In genomic region chr14:103651106-103651505, GRCm38 (mm10) we compare ENCODE assay signal across 8 mouse cellular contexts. TPM values are rescaled to one million over a fixed set of nuclear protein-coding genes. Genes with fewer than 3 reads are reported as not detected.
DNase-seq lines count a peak whose midpoint lies in the region; ATAC-seq lines count a peak whose summit lies in the region.

No protein-coding gene starts in this region.

- H3K4me1 ChIP-seq in heart, embryonic 12.5 days (replicated peaks) = peaks cover 5% of the 10 kb centered on the region; the same call in 1 of the 2 replicates
- peaks cover 7% of the 10 kb centered on the region for H3K4me1 ChIP-seq in forebrain, embryonic 11.5 days (replicated peaks; ENCODE audit: control insufficient read depth, insufficient read depth, low read length)
- H3K4me1 ChIP-seq in liver, embryonic 13.5 days (replicated peaks) = peaks cover 14% of the 10 kb centered on the region

- peak overlapping the region; percentile 95 for H3K4me2 ChIP-seq in heart, embryonic 12.5 days
- peak overlapping the region; percentile 72 for H3K4me2 ChIP-seq in forebrain, embryonic 11.5 days (ENCODE audit: low read depth, low read length, severe bottlenecking)
- H3K4me2 ChIP-seq in liver, embryonic 13.5 days = peak overlapping the region; percentile 94

- DNase-seq in heart, adult 18-20 months = no peak
- DNase-seq in 416B (ENCODE audit: low read depth) = peak; percentile 37
- DNase-seq in forebrain, embryonic 11.5 days (ENCODE audit: low spot score) = no peak
- no peak for DNase-seq in liver, embryonic 13.5 days
- DNase-seq in adrenal gland, postnatal 4 days (ENCODE audit: low spot score in 2 of 2) = no peak
- DNase-seq in ovary, adult 18-20 months (ENCODE audit: low spot score) = no peak
- DNase-seq in kidney, postnatal 25 days = no peak

- H3K27ac ChIP-seq in heart, embryonic 12.5 days (ENCODE audit: poor library complexity, severe bottlenecking) = no peak overlapping the region
- peak overlapping the region; percentile 96 for H3K27ac ChIP-seq in forebrain, embryonic 11.5 days (ENCODE audit: low read depth, low read length)
- no peak overlapping the region for H3K27ac ChIP-seq in liver, embryonic 13.5 days

- H3K27me3 ChIP-seq in heart, embryonic 12.5 days (replicated peaks) = peaks cover 29% of the 10 kb centered on the region
- no peaks in the 10 kb centered on the region for H3K27me3 ChIP-seq in forebrain, embryonic 11.5 days (ENCODE audit: control insufficient read depth, insufficient read depth, low read length)
- peaks cover 44% of the 10 kb centered on the region for H3K27me3 ChIP-seq in liver, embryonic 13.5 days

- no peak for ATAC-seq in heart, embryonic 12.5 days (ENCODE audit: insufficient number of reproducible peaks, low FRiP score)
- ATAC-seq in forebrain, embryonic 11.5 days (replicated peaks; ENCODE audit: low FRiP score) = no peak
- no peak for ATAC-seq in liver, embryonic 13.5 days (ENCODE audit: low read depth)

- 7% methylated on average over 11 of the region's 11 CpGs for WGBS in heart, embryonic 12.5 days
- WGBS in forebrain, embryonic 11.5 days = 2% methylated on average over 11 of the region's 11 CpGs
- 9% methylated on average over 10 of the region's 11 CpGs for WGBS in liver, embryonic 13.5 days (ENCODE audit: insufficient replicate concordance)

- H3K36me3 ChIP-seq in heart, embryonic 12.5 days = no peaks in the 10 kb centered on the region
- H3K36me3 ChIP-seq in forebrain, embryonic 11.5 days (ENCODE audit: control insufficient read depth, insufficient read depth, low read length) = no peaks in the 10 kb centered on the region
- H3K36me3 ChIP-seq in liver, embryonic 13.5 days = no peaks in the 10 kb centered on the region

- H3K4me3 ChIP-seq in heart, embryonic 12.5 days = peak overlapping the region; percentile 75
- H3K4me3 ChIP-seq in forebrain, embryonic 11.5 days (ENCODE audit: low read depth, low read length) = peak overlapping the region; percentile 97
- peak overlapping the region; percentile 67 for H3K4me3 ChIP-seq in liver, embryonic 13.5 days (replicated peaks)

- H3K9ac ChIP-seq in heart, embryonic 12.5 days = peak overlapping the region; percentile 63
- peak overlapping the region; percentile 97 for H3K9ac ChIP-seq in forebrain, embryonic 11.5 days (ENCODE audit: low read length)
- peak overlapping the region; percentile 55; the same call in 1 of the 2 replicates for H3K9ac ChIP-seq in liver, embryonic 13.5 days

- no peaks in the 10 kb centered on the region for H3K9me3 ChIP-seq in heart, embryonic 12.5 days (replicated peaks)
- H3K9me3 ChIP-seq in forebrain, embryonic 11.5 days (ENCODE audit: control insufficient read depth, low read length) = no peaks in the 10 kb centered on the region
- no peaks in the 10 kb centered on the region for H3K9me3 ChIP-seq in liver, embryonic 13.5 days (replicated peaks)

RNA-seq across cellular contexts. Expression of gene Slain1, which starts 1.1 kb away (rescaled TPM):
- 0.73 and 0.87 TPM in 2 replicates for polyA plus RNA-seq in heart, embryonic 12.5 days (2016; fragmentation: Nextera tagmentation; extraction: Ambion mirVana)
- total RNA-seq in heart, adult 18-20 months (2021) = 1 to 10 TPM in 1 of 2 experiments, under 1 TPM in 1; 0.15 to 1.2 TPM
- polyA plus RNA-seq in forebrain, embryonic 11.5 days (2014; fragmentation: Nextera tagmentation; extraction: Ambion mirVana) = 17.1 and 23.2 TPM in 2 replicates
- polyA plus RNA-seq in liver, embryonic 13.5 days (2015; fragmentation: Nextera tagmentation; extraction: Ambion mirVana) = 0.13 and 0.21 TPM in 2 replicates
- 1 to 10 TPM; 2.8 to 4.1 TPM for total RNA-seq in adrenal gland, postnatal 4 days (2021)
